Mouse (Mus musculus) midbrain, embryonic 10.5 days (tissue): ENCODE measurements at regions not wholly inside any gene's neighbourhood (a gene's known extent, or its start where the extent isn't known, plus 50 kb on each side); places are given as distances from the start of the nearest gene placed in this dataset.
A peak's percentile ranks its signal among the peaks of the same experiment; 100 is the strongest.

Experiments used
- DNase-seq: peaks from one replicate; pipeline ENCODE4 v3.0.0-alpha.2; 2017; ENCODE audit warnings: low spot score
- H3K27ac ChIP-seq: fragments of 300-500 bp; sonication (generic); replicated peaks from 2 replicates; pipeline ENCODE4 v1.5.1; 2016; ENCODE audit warnings: mild to moderate bottlenecking
- H3K27me3 ChIP-seq: fragments of 300-500 bp; sonication (generic); 2 replicates; pipeline ENCODE4 v1.6.1; 2016; ENCODE audit warnings: low read depth, mild to moderate bottlenecking; ENCODE audit not compliant: poor library complexity, severe bottlenecking
- H3K36me3 ChIP-seq: fragments of 300-500 bp; sonication (generic); 2 replicates; pipeline ENCODE4 v1.6.1; 2016; ENCODE audit warnings: mild to moderate bottlenecking, moderate library complexity
- H3K4me1 ChIP-seq: fragments of 300-500 bp; sonication (generic); 2 replicates; pipeline ENCODE4 v1.6.1; 2016
- H3K4me3 ChIP-seq: fragments of 300-500 bp; sonication (generic); 2 replicates; pipeline ENCODE4 v1.5.1; 2016; ENCODE audit warnings: mild to moderate bottlenecking, moderate library complexity
- H3K9me3 ChIP-seq: fragments of 300-500 bp; sonication (generic); replicated peaks from 2 replicates; pipeline ENCODE4 v1.6.1; 2016; ENCODE audit warnings: mild to moderate bottlenecking
- WGBS: fragments of 180-500 bp; shearing (Covaris S2); methylation state at CpG from one replicate; pipeline ENCODE4 v1.1.7; 2016; 5-methylcytosine and 5-hydroxymethylcytosine counted together

DNA sequence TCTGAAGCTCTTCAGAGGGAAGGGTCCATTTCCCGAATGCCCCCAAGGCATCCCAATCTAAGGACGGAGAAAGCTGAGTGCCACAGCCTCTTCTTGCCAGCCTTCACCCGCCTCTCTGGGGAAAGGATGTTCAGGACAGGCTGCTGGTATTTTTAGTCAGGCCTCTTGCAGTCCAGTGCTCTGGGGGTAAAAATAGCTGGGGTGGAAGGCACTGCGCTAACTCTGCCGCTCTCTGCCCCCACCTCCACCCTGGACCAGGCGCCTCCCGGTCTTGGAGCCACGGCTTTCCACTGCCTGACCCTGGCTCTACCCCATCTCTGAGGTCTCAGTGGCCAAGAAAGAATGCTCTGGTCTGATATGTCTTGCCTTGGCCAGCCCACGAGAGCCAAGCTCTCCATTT, 128.9 kb downstream of the Vegfa start:
- 89% methylated on average over 9 of the region's 9 CpGs for WGBS
- Histone ChIP-seq H3K4me1 (peaks cover 19% of the 10 kb centered on the region), H3K4me3 (no peak overlapping the region), H3K27ac (no peak overlapping the region; the same call in 1 of the 2 replicates), H3K9me3 (no peaks in the 10 kb centered on the region; the same call in 1 of the 2 replicates), H3K27me3 (0 out of 2 replicates have a peak, but pooled peaks cover 4% of the 10 kb centered on the region), H3K36me3 (no peaks in the 10 kb centered on the region)
- no peak for DNase-seq

DNA sequence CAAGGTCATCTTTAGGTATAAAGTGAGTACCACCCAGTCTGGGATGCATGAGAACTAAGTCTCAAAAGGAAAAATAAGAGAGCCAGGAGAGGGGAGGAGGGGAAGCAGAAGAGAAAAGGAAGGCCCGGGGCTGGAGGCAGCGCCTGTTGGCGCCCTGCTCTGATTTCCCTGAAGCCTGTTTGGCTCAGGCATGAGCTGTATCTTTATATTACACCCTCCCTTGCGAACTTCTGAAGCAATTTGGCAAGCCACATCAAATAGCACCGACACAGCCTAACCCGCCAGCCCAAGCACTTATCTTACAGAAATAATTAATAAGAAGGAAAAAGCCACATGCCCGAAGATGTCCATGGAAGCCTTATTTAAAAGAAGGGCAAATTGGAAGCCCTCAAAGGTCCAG, 129.5 kb downstream of the Vegfa start:
- 95% methylated on average over 7 of the region's 7 CpGs for WGBS
- H3K4me3 ChIP-seq = no peak overlapping the region
- DNase-seq = no peak
- peaks cover 14% of the 10 kb centered on the region for H3K4me1 ChIP-seq
- no peaks in the 10 kb centered on the region for H3K36me3 ChIP-seq
- no peak overlapping the region for H3K27ac ChIP-seq
- H3K9me3 ChIP-seq = no peaks in the 10 kb centered on the region; the same call in 1 of the 2 replicates
- peaks cover 11% of the 10 kb centered on the region; the same call in 1 of the 2 replicates for H3K27me3 ChIP-seq

DNA sequence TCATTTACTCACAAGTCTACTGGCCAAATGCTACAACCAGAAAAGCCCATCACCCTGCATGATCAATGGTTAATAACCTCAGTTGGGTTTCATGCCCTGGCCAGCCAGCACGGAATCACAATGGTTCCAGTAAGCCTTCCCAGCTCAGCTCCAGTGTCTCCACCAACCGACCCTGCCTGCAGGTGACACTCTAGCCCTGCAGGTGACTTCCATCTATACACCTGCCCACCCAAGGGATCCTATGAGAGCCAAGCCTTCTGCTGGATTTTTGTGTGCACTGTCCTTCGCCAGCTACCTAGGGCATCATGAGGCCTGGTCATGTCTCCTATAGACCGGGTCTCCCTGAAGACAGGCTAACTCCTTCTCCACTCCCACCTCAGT, 135.3 kb downstream of the Vegfa start:
- Histone ChIP-seq H3K27me3 (peaks cover 35% of the 10 kb centered on the region), H3K4me3 (no peak overlapping the region), H3K9me3 (no peaks in the 10 kb centered on the region; the same call in 1 of the 2 replicates), H3K27ac (peak overlapping the region; percentile 50; the same call in 1 of the 2 replicates), H3K36me3 (no peaks in the 10 kb centered on the region), H3K4me1 (peaks cover 23% of the 10 kb centered on the region)
- 52% methylated on average over 4 of the region's 4 CpGs for WGBS
- no peak for DNase-seq

DNA sequence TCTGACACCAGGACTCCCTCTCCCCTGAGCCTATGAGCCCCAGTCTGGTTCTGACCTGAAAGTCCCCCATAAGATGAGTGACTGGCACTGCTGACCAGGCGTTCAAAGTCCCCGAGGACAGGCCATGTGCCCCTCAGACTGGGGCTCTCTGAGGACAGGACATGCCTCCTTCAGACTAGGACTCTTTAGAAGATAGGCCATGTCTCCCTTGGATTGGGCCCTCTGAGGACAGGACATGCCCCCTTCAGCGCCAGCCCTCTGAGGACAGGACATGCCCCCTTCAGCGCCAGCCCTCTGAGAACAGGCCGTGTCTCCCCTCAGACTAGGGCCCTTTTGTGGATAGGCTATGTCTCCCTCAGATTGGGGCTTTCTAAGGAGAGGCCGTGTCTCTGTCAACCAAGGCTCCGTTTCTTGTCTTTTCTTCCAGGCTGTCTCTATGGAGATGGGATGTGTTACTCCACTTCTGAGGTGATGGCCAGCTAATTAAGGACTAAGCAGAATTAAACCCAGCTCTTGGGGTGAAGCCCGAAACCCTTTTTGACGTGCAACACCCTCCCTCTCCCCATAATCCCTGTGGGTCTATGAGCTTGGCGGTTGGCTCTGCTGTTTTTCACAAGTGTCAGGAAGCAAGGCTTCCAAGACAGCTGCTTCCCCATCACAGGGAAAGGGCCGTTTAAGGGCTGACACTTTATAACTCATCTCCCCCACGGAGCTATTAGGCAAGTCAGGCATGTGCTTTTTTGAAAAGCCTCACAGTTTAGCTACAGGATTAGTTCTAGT, 135.8 kb downstream of the Vegfa start:
- H3K27ac ChIP-seq = peak overlapping the region; percentile 50
- DNase-seq = no peak
- H3K27me3 ChIP-seq = peaks cover 35% of the 10 kb centered on the region
- H3K36me3 ChIP-seq = no peaks in the 10 kb centered on the region
- no peak overlapping the region for H3K4me3 ChIP-seq
- H3K4me1 ChIP-seq = peaks cover 23% of the 10 kb centered on the region
- H3K9me3 ChIP-seq = no peaks in the 10 kb centered on the region; the same call in 1 of the 2 replicates
- 42% methylated on average over 12 of the region's 12 CpGs for WGBS

DNA sequence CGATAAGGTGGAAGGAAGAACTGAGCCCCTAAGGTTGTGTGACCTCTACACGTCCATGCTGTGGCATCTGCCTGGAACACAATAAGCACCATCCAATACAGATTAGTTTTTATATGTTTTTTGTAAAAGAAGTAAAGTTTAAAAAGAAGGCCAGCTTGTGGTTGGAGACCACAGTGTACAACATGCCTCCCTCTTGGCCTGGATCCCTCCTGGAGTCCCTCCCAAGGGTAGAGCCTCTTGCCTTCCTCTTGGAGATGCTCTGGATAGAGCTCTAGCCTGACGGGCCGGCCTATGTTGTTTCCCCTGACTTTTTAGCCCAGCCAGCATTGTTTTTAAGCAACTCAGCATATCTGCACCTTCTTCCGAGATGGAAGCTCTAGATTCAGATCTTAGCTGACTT, 138.0 kb downstream of the Vegfa start:
- H3K4me1 ChIP-seq = peaks cover 23% of the 10 kb centered on the region
- no peaks in the 10 kb centered on the region for H3K9me3 ChIP-seq
- H3K36me3 ChIP-seq = no peaks in the 10 kb centered on the region
- WGBS = 92% methylated on average over 5 of the region's 5 CpGs
- no peak for DNase-seq
- H3K27ac ChIP-seq = no peak overlapping the region
- peaks cover 47% of the 10 kb centered on the region for H3K27me3 ChIP-seq
- no peak overlapping the region for H3K4me3 ChIP-seq

DNA sequence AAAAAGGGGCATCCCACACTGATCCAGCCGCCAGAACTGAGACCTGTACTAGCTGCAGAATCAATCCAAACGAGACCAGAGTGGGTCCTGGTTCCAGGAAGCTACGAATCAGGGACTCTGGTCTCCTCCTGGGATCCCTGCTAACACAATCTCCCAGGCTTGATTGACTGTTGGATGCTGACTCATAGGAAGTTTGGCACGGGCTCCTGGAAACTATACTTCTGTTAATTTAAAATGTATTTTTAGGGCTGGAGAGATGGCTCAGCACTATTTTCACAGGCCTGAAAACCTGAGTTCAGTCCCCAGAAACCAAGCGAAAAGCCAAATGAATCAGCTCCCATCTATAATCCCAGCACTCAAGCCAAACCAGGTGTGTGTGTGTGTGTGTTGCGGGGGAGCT, 138.5 kb downstream of the Vegfa start:
- Histone ChIP-seq H3K4me1 (peaks cover 23% of the 10 kb centered on the region), H3K27ac (no peak overlapping the region), H3K4me3 (no peak overlapping the region), H3K9me3 (no peaks in the 10 kb centered on the region), H3K36me3 (no peaks in the 10 kb centered on the region), H3K27me3 (peaks cover 49% of the 10 kb centered on the region)
- WGBS = 82% methylated on average over 6 of the region's 6 CpGs
- no peak for DNase-seq

DNA sequence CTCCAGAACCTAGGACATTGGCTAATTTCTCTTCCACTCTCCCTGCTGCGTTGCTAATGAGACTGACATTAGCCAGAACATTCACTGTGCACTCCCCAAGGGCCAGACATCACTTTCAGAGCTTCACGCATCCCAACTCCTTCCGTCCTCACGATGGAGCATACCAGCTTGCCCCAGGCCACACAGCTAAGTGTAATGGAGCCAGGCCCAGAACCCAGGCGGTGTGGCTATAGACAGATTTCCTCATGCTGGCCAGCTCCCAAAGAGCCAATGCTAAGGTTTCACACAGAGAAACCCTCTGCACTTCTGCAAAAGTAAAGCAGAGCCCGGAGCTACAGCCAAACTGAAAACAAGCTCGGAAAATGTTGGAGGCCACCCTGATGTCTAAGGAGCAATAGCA, 139.1 kb downstream of the Vegfa start:
- Histone ChIP-seq H3K36me3 (no peaks in the 10 kb centered on the region), H3K27me3 (peaks cover 49% of the 10 kb centered on the region), H3K27ac (no peak overlapping the region), H3K4me1 (peaks cover 23% of the 10 kb centered on the region), H3K4me3 (no peak overlapping the region), H3K9me3 (no peaks in the 10 kb centered on the region)
- no peak for DNase-seq
- 90% methylated on average over 7 of the region's 7 CpGs for WGBS

DNA sequence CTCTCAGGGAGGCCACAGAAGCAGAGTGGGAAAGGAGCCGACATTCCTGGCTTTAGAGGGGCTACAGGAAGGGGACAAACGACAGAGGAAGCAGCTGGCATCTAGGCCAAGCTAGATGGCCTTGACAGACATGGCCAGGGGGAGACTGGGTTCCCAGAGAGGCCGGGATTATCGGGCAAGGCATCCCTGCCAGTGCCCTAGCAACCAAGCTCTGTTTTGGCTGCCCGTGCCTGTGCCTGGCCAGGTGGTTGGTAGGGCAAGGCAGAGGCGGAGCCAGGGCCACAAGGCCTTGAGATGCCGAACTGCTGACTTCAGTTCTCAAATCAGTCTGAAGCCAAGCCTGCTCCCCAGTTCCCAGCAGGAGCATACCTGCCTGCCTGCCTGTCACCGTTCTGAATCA, 142.7 kb downstream of the Vegfa start:
- no peak for DNase-seq

DNA sequence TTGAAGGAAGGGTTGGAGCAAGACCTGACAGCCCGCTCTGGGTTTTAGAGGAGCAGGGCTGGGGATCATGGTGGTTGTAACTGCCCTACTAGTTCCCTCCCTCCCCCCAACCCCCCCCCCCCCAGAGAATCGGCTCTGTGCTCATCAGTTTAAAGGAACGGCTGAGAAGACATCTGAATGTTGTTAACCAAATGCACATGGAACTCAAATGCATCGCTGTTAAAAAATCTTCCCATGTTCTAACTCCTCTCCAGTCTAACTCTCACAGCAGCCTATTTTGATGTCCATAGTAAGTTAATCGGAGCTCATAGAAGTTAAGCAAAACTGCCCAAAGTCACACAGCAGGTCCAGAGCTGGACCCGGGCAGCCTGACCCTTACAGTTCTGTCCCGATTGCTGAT, 143.1 kb downstream of the Vegfa start:
- Histone ChIP-seq H3K9me3 (no peaks in the 10 kb centered on the region), H3K4me1 (peaks cover 21% of the 10 kb centered on the region), H3K36me3 (no peaks in the 10 kb centered on the region), H3K27ac (no peak overlapping the region; the same call in 1 of the 2 replicates), H3K27me3 (peaks cover 54% of the 10 kb centered on the region), H3K4me3 (no peak overlapping the region)
- DNase-seq = no peak
- WGBS = 70% methylated on average over 7 of the region's 7 CpGs

More for the DNA sequence above, 142.7 kb downstream of the Vegfa start:
- H3K4me3 ChIP-seq = no peak overlapping the region
- H3K36me3 ChIP-seq = no peaks in the 10 kb centered on the region
- peaks cover 21% of the 10 kb centered on the region for H3K4me1 ChIP-seq
- H3K27me3 ChIP-seq = peaks cover 50% of the 10 kb centered on the region
- WGBS = 71% methylated on average over 8 of the region's 8 CpGs
- no peak overlapping the region; the same call in 1 of the 2 replicates for H3K27ac ChIP-seq
- H3K9me3 ChIP-seq = no peaks in the 10 kb centered on the region

DNA sequence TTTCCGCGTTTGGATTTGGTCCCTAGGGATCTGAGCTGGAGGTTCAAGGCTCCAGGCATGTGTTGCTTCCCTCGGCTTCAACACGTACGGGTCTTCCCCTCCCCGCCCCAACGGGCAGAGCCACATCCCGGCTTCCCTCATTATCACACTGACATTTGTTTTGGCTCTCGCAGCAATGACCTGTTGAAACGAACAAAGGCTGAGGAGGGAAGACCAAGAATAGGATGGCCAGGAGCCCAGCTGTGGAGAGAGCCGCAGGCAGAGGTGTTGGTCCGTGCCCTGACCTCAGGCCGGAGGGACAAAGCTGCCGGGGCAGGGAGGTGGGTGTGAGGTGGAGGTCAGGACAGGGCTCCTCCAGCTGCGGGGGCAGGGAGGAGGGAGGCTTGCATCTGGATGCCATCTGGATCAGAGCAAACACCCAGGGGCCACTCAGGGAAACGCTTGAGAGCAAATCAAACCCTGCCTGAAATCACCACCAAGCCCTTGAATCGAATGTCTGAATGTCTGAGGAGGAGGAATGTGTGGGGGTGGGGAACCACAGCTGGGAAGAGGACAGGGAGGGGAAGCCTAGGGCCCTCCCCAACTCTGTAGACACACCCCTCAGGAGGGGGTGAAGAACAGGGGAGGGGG, 145.6 kb downstream of the Vegfa start:
- Histone ChIP-seq H3K4me3 (0 out of 2 replicates have a peak overlapping the region, but pooled peaks have one; percentile 24), H3K36me3 (no peaks in the 10 kb centered on the region), H3K9me3 (no peaks in the 10 kb centered on the region), H3K27ac (peak overlapping the region; percentile 74), H3K27me3 (peaks cover 50% of the 10 kb centered on the region), H3K4me1 (peaks cover 21% of the 10 kb centered on the region)
- peak; percentile 64 for DNase-seq
- WGBS = 5% methylated on average over 17 of the region's 17 CpGs

DNA sequence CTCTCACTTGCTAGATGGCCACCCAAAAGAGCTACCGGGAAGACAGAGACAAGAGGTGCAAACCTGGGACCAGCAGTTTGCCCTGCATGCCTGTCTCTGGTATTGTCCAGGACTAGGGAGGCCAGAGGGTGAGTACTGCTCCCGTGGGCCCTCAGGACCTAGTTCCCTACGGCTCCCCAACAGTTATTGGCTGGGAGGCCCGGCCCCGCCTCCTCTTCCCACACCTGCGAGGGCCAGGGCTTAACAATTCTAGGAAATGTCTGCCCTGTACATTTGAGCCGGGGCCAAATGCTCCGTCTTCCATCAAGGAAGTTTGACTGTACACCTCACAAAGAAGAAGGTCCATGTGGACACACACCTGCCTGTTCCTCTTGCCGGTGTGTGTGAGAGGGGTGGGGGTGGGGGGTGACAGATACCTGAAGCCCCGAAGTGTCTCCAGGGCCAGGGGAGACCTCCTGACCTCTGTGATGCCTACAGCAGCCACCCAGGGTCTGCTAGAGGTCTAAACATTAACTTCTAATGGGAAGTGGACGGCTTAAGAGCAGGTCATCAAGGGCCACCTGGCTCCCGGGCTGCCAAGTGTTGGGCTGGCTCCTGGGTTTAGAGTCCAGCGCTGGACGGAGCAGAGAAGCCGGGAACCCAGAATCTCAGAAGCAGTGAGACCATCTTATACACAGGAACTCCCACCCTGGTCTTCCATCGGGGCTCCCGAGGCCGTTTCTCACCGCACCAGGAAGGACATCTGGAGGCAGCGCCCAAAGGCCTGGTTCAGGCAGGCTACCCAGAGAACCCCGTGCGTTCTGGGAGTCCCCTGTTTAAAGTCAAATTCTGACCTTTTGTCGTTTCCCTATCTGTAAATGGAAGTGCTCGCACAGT, 146.5 kb downstream of the Vegfa start:
- Histone ChIP-seq H3K4me3 (0 out of 2 replicates have a peak overlapping the region, but pooled peaks have one; percentile 24), H3K27ac (peak overlapping the region; percentile 74; the same call in 1 of the 2 replicates), H3K27me3 (peaks cover 47% of the 10 kb centered on the region), H3K4me1 (peaks cover 21% of the 10 kb centered on the region), H3K36me3 (no peaks in the 10 kb centered on the region), H3K9me3 (no peaks in the 10 kb centered on the region)
- 70% methylated on average over 24 of the region's 24 CpGs for WGBS
- no peak for DNase-seq

DNA sequence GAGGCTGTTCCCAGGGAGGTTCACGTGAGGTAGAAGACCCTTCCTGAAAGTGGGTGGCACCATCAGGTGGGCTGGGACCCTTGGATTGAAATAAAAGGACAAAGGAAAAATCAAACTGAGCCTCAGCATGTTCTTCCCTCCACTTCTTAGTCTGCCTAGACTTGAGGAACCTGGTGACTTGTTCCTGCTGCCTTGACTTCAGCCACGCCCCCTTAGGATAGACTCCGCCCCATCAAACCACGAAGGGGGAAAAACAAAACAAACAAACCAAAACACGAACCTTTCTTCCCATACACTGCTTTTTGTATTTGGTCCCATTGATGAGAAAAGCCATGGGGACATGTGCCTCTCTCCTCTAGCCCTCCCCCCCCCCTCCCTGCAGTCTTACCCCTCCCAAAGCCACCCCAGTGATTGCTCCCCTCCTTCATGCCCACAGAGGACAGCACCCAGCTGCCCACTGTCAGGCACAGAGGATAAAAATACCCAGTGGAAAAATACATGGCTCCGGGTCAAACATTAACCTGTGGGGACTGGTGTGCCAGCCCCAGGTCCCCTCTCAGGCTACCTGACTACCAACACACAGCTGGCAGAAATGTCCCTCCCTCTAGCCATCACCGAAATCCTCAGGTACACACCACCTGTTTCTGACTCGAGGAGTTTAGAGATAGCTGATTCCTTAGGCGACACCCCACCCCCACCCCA, 148.0 kb downstream of the Vegfa start:
- H3K4me1 ChIP-seq = peaks cover 28% of the 10 kb centered on the region
- H3K4me3 ChIP-seq = no peak overlapping the region
- no peak overlapping the region for H3K27ac ChIP-seq
- no peaks in the 10 kb centered on the region for H3K9me3 ChIP-seq
- H3K36me3 ChIP-seq = no peaks in the 10 kb centered on the region
- WGBS = 73% methylated on average over 9 of the region's 9 CpGs
- H3K27me3 ChIP-seq = peaks cover 37% of the 10 kb centered on the region
- DNase-seq = no peak
